Mouse (Mus musculus): ENCODE results near the gene Mia2. TPM values are rescaled to one million over a fixed set of nuclear protein-coding genes. Genes with fewer than 3 reads are reported as not detected.
"Not testable (repeated sequence)": the region's sequence is repeated elsewhere in the genome, so short reads cannot be mapped to it uniquely, and the experiment has no call there.

The Mia2 gene
- polyA plus RNA-seq, 1 experiment from 2014 or later: 33.2 TPM

DNA sequence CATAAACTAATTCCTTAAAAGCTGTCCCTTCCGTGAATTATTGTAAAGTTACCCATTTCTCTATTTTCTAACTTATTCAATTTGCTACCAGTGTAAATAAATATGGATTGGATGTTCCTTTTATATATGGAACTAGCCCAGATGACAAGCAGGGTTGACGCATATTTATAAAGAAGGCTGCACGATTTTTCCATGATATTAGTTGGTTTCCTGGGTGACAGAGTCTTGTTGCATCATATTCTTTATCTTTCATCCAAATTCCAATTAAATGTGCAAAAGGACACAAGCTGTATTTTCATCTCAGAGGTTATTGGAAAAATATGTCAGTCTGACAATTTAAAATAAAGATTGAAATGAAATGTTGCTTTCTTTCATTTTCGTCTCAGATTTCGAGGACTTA lies 142.8 kb downstream of the Mia2 start:
- no peak overlapping the region for H3K27ac ChIP-seq (replicated peaks in 1 of 2; ENCODE audit: control insufficient read depth in 1 of 2, insufficient read depth in 1 of 2, low read depth in 2 of 2, low read length in 2 of 2)
- H3K27me3 ChIP-seq (ENCODE audit: control insufficient read depth, insufficient read depth, low read length): no peaks in the 10 kb centered on the region
- ATAC-seq (ENCODE audit: insufficient number of reproducible peaks, insufficient read depth, low FRiP score, low read depth): no peak
- H3K4me1 ChIP-seq (ENCODE audit: control insufficient read depth in 2 of 2, insufficient read depth in 2 of 2, low read length in 2 of 2): no peaks in the 10 kb centered on the region
- no peaks in the 10 kb centered on the region for H3K9me3 ChIP-seq (ENCODE audit: control insufficient read depth, low read length)
- no peaks in the 10 kb centered on the region for H3K36me3 ChIP-seq (ENCODE audit: control insufficient read depth, insufficient read depth, low read length)
- no peak overlapping the region for H3K4me2 ChIP-seq (ENCODE audit: low read length)
- no peak overlapping the region for H3K4me3 ChIP-seq (ENCODE audit: control insufficient read depth in 1 of 2, insufficient read depth in 1 of 2, low read depth in 1 of 2, low read length in 2 of 2)
- H3K9ac ChIP-seq (ENCODE audit: low read length): no peak overlapping the region
- WGBS: 82% methylated on average over 5 of the region's 5 CpGs

DNA sequence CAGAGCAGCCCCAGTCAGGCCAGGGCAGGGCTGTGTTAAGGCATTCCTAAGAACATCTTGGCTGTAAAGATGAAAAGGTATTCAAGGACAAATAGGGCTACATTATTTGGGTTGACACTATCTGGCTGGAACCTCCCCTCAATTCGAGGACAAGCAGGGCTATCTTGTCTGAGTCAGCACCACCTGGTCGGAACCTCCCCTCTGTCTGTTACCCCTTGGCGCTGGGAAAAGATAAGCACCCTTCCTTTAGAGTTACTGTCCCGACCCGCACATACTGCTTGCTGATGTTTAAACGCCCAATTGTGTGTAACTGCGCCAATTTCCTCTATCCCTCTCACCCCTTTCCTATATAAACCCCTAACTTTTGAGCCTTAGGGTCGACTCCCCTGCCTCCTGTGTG lies 145.4 kb downstream of the Mia2 start:
- H3K27ac ChIP-seq (replicated peaks in 1 of 2; ENCODE audit: control insufficient read depth in 1 of 2, insufficient read depth in 1 of 2, low read depth in 2 of 2, low read length in 2 of 2); H3K36me3 ChIP-seq (ENCODE audit: control insufficient read depth, insufficient read depth, low read length); H3K4me2 ChIP-seq (ENCODE audit: low read length); ATAC-seq (ENCODE audit: insufficient number of reproducible peaks, insufficient read depth, low FRiP score, low read depth); H3K9me3 ChIP-seq (ENCODE audit: control insufficient read depth, low read length); H3K4me3 ChIP-seq (ENCODE audit: control insufficient read depth in 1 of 2, insufficient read depth in 1 of 2, low read depth in 1 of 2, low read length in 2 of 2); H3K27me3 ChIP-seq (ENCODE audit: control insufficient read depth, insufficient read depth, low read length); H3K9ac ChIP-seq (ENCODE audit: low read length); H3K4me1 ChIP-seq (ENCODE audit: control insufficient read depth in 2 of 2, insufficient read depth in 2 of 2, low read length in 2 of 2): not testable (repeated sequence)
- 75% methylated on average over 8 of the region's 8 CpGs for WGBS

Small RNA genes within 50 kb of the gene (microRNA-seq; reads per million reads assigned to microRNA genes)
- not detected for gene Gm27284

Other genes starting within 250 kb of the Mia2 start
- 76.9 and 82.8 TPM in 2 replicates for gene Sec23a, start 83.8 kb upstream of the Mia2 start, polyA plus RNA-seq (2014; fragmentation: Nextera tagmentation; extraction: Ambion mirVana)
- 18.2 and 19.8 TPM in 2 replicates for gene Gemin2, start 82.4 kb upstream of the Mia2 start, polyA plus RNA-seq (2014; fragmentation: Nextera tagmentation; extraction: Ambion mirVana)
- 62.3 and 69.3 TPM in 2 replicates for gene Trappc6b, start 34.3 kb upstream of the Mia2 start, polyA plus RNA-seq (2014; fragmentation: Nextera tagmentation; extraction: Ambion mirVana)
- gene Pnn, start 28.9 kb upstream of the Mia2 start, polyA plus RNA-seq (2014; fragmentation: Nextera tagmentation; extraction: Ambion mirVana): 43.9 and 57.7 TPM in 2 replicates
- 8.5 and 11.9 TPM in 2 replicates for gene Fbxo33, start 123.9 kb downstream of the Mia2 start, polyA plus RNA-seq (2014; fragmentation: Nextera tagmentation; extraction: Ambion mirVana)